Mouse (Mus musculus) MN1 (cell line): Measurements from ENCODE around the gene Top3a.
A peak's percentile ranks its signal among the peaks of the same experiment; 100 is the strongest.

ENCODE experiments used
- DNase-seq: peaks from one replicate; pipeline ENCODE4 v3.0.0-alpha.2; 2016; ENCODE audit warnings: low spot score

Top3a gene

DNA sequence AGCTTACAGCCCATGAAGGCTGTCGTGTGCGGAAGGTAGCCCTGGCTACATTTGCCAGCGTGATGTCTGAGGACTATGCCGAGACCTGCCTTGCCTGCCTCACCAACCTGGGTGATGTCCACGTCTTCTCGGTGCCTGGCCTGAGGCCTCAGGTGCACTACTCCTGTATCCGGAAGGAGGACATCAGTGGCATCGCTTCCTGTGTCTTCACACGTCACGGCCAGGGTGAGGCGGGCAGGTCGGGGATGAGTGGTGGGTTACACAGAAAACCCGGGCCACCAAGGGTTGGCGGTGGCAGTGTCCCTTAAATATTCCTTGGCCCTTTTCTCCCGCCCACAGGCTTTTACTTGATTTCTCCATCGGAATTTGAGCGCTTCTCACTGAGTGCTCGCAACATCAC, 65.1 kb downstream of the Top3a start:
- DNase-seq = no peak

DNA sequence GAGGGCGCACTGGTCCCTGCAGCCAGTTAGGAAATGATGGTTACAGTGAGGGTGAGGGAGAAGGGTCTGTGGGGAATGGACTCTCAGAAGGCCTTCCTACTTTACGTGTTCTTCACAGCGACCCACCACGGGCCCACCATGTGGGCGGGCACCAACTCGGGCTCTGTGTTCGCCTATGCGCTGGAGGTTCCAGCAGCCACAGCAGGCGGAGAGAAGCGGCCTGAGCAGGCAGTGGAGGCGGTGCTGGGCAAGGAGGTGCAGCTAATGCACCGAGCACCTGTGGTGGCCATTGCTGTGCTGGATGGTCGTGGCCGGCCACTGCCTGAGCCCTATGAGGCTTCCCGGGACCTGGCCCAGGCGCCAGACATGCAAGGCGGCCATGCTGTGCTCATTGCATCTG, 65.9 kb downstream of the Top3a start:
- no peak for DNase-seq

DNA sequence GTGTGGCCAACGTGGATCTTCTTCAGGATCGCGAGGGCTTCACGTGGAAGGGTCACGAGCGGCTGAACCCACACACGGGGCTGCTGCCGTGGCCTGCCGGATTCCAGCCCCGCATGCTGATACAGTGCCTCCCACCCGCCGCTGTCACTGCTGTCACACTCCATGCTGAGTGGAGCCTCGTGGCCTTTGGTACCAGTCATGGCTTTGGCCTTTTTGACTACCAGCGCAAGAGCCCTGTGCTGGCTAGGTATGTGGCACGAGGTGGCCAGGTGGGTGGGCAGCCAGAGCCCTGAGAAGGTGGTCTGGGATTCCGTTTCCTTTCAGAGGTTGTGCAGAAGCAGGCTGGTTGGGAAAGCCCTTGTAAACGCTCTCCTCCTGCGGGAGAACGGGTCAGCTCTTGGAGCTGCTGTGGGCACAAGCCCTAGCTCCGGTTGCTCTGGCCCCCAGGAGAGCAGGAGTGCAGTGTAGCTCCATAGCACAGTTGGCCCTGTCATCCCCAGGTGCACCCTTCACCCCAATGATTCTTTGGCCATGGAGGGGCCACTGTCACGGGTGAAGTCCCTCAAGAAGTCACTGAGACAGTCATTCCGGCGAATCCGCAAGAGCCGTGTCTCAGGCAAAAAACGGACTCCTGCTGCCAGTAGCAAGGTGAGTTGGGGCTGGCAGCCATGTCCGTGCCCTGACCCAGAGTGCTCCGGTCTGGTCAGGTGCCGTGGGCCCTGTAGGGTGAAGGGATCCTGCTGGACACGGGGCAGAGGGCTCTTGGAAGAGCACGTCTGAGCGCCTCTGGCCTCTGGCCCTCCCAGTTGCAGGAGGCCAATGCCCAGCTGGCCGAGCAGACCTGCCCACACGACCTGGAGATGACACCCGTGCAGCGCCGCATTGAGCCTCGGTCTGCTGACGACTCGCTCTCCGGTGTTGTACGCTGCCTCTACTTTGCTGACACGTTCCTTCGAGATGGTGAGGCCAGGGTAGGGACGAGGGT, 67.4 kb downstream of the Top3a start:
- no peak for DNase-seq

DNA sequence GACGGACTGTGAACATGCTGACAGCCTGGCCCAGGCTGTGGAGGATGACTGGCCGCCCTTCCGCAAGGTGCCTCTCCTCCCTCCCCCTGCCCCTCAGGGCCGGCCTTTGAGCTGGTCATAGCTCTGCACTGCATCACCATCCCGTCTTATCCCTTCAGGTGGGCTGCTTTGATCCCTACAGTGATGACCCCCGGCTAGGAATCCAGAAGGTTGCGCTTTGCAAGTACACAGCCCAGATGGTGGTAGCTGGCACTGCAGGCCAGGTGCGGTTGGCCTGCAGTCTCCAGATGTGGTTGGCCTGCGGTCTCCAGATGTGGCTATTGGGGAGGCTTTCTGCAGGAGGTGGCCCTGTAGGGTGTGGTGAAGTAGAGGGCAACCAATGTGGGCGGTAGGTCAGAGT, 68.5 kb downstream of the Top3a start:
- no peak for DNase-seq

- DNase-seq = peak; percentile 87
Measured at GRCm38 (mm10) chr11:60707672-60708071, 69.5 kb downstream of the Top3a start.

DNA sequence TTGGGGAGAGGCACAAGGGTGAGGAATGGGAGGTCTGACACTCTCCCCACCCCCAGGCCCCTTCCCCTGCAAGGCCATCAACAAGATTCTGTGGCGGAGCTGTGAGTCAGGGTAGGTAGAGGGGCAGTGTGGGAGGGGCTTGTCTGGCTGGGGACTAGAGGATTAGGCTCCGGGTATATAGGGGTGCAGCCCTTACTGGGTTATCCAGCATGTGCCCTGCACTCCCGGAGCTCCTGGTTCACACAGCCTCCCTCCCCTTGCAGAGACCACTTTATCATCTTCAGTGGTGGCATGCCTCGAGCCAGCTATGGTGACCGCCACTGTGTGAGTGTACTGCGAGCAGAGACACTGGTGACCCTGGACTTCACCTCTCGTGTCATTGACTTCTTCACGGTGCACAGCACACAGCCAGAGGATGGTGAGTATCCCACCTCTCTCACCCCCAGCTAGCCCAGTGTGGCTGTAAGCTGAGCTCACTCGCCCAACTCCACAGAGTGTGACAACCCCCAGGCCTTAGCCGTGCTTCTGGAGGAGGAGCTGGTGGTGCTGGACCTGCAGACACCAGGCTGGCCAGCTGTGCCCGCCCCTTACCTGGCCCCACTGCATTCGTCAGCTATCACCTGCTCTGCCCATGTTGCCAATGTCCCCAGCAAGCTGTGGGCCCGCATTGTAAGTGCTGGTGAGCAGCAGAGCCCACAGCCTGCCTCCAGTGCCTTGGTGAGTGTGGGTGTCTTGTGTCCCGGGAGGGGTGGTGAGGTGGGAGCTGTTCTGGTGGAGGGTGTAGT, 70.3 kb downstream of the Top3a start:
- DNase-seq = peak; percentile 47

- DNase-seq = no peak
Measured at GRCm38 (mm10) chr11:60706076-60706475, 71.1 kb downstream of the Top3a start.

DNA sequence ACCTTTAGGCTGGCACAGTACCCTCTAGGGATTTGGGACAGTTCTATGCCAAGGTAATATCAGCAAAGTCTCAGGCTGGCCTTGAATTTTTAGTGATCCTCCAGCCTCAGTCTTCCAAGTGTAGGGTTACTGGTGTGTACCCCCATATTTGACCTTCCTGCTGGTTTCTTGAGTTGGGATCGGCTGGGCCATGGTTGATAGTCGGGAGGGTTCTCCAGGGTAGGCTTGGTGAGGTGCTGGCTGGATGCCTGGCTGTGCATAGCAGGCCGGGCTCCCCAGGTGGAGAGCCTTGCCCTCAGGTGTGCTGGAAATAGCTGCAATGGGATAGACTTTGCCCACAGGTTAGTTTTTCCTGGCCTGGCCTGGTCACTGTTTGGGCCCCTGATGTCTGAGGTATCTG, 71.9 kb downstream of the Top3a start:
- no peak for DNase-seq

GRCm38 (mm10) chr11:60704023-60704880, 72.9 kb downstream of the Top3a start:
- no peak for DNase-seq

GRCm38 (mm10) chr11:60703131-60703530, 74.0 kb downstream of the Top3a start:
- peak; percentile 61 for DNase-seq

DNA sequence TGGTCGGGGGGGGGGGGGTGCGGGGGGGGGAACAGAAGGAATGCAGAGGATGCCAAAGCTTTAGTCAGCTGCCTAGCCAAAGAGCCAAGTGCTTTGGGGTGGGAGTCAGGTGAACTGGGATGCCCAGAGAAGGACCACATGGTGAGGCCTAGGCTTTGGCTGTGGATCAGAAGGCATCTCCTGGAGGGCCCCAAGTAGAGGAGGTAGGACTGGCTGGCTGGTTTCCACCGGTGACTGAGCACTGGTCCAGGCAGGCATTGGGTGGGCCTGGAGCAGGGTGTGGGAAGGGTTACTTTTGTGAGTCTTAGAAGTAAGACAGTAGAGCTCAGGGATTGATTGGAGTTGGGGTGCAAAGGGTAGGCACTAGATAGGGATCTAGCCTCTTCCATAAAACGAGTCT, 75.6 kb downstream of the Top3a start:
- DNase-seq = no peak

GRCm38 (mm10) chr11:60700320-60701185, 76.6 kb downstream of the Top3a start:
- DNase-seq = no peak

- DNase-seq = peak; percentile 97
Measured at GRCm38 (mm10) chr11:60699524-60700075, 77.6 kb downstream of the Top3a start, which contains the start of gene Llgl1. Gene Llgl1 (plus strand): TSS chr11:60699723.

DNA sequence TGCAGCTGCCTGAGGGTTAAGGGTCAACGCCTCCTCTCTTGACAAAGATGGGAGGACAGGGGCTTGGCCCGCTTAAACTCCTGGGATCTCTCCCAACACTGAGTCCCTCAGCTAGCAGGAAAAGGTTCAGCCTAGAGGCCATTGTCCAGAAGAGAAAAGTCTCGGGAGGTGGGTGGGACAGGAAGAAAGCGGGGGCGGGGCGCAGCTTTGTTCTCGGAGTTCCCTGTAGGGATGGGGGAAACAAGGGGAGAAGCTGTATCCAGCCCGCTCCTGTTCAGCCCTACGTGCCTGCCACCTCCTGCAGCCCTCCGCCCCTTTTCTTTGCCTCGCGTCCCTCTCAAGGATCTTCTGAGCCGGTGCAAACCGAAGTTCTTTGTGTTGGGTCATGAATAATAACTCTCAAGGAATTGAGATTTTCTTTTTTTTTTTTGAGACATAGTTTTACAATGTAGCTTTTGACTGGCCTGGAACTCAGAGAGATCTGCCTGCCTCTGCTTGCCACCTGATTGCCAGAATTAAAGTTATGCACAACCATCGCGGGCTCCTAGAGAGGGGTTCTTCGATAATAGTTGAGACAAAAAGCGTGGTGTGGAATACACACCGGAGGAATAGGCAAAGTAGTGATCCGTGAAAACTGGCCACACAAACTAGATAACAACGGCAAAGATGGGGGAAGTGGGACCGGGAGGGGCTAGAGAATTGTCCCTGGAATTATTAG, 78.2 kb downstream of the Top3a start:
- peak; percentile 77 for DNase-seq

- peak; percentile 72 for DNase-seq
Measured at GRCm38 (mm10) chr11:60697561-60697960, 79.6 kb downstream of the Top3a start.

DNA sequence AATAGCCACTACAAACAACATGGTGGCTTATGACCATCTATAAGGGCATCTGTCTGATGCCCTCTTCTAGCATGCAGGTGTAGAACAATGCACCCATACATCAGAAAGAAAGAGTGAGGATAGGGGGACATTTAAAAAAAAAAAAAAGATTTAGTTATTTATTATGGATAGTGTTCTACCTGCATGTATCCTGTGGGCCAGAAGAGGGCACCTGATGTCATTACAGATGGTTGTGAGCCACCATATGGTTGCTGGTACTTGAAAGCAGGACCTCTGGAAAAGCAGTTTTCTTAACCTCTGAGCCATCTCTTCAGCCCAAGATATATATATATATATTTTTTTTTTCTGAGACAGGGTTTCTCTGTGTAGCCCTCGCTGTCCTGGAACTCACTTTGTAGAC, 81.0 kb downstream of the Top3a start:
- DNase-seq = no peak
